Mouse (Mus musculus): ENCODE data around the gene Atp1a4. TPM values are rescaled to one million over a fixed set of nuclear protein-coding genes. Genes with fewer than 3 reads are reported as not detected.

Gene Atp1a4
- polyA plus RNA-seq, 1 experiment from 2014 or later, result not detected

GRCm38 (mm10) chr1:172200871-172201447, 57.3 kb downstream of the Atp1a4 start:
- H3K9ac ChIP-seq, result no peak overlapping the region
- H3K4me2 ChIP-seq (replicated peaks), result peak overlapping the region; percentile 77
- peak overlapping the region; percentile 85; the same call in 1 of the 2 replicates for H3K27ac ChIP-seq
- peaks cover 43% of the 10 kb centered on the region for H3K36me3 ChIP-seq
- H3K4me3 ChIP-seq, result no peak overlapping the region; the same call in 1 of the 2 replicates
- WGBS, result 20% methylated on average over 7 of the region's 7 CpGs
- H3K9me3 ChIP-seq, result no peaks in the 10 kb centered on the region
- peak; percentile 69 for ATAC-seq (ENCODE audit: low FRiP score, low read depth)
- no peaks in the 10 kb centered on the region for H3K27me3 ChIP-seq (replicated peaks)
- H3K4me1 ChIP-seq, result peaks cover 64% of the 10 kb centered on the region

GRCm38 (mm10) chr1:172200161-172200560, 58.1 kb downstream of the Atp1a4 start:
- Histone ChIP-seq H3K9me3 (no peaks in the 10 kb centered on the region), H3K4me3 (no peak overlapping the region), H3K4me1 (peaks cover 56% of the 10 kb centered on the region), H3K4me2 (replicated peaks) (peak overlapping the region; percentile 77), H3K9ac (no peak overlapping the region), H3K36me3 (peaks cover 50% of the 10 kb centered on the region), H3K27me3 (replicated peaks) (no peaks in the 10 kb centered on the region), H3K27ac (peak overlapping the region; percentile 85; the same call in 1 of the 2 replicates)
- 81% methylated on average over 5 of the region's 5 CpGs for WGBS
- no peak for ATAC-seq (ENCODE audit: low FRiP score, low read depth)

- H3K27ac ChIP-seq, result no peak overlapping the region
- peaks cover 44% of the 10 kb centered on the region for H3K4me1 ChIP-seq
- 94% methylated on average over 4 of the region's 4 CpGs for WGBS
- H3K9ac ChIP-seq, result no peak overlapping the region
- H3K27me3 ChIP-seq (replicated peaks), result no peaks in the 10 kb centered on the region
- no peak overlapping the region for H3K4me3 ChIP-seq
- ATAC-seq (ENCODE audit: low FRiP score, low read depth), result no peak
- H3K9me3 ChIP-seq, result no peaks in the 10 kb centered on the region
- no peak overlapping the region for H3K4me2 ChIP-seq (replicated peaks)
- H3K36me3 ChIP-seq, result peaks cover 62% of the 10 kb centered on the region
Observed at GRCm38 (mm10) chr1:172198996-172199395, 59.2 kb downstream of the Atp1a4 start.

GRCm38 (mm10) chr1:172198316-172198715, 59.9 kb downstream of the Atp1a4 start:
- Histone ChIP-seq H3K27ac (no peak overlapping the region), H3K4me1 (peaks cover 37% of the 10 kb centered on the region)
- 94% methylated on average over 8 of the region's 8 CpGs for WGBS

GRCm38 (mm10) chr1:172197851-172198250, 60.4 kb downstream of the Atp1a4 start:
- H3K9ac ChIP-seq, result no peak overlapping the region
- H3K4me1 ChIP-seq, result peaks cover 33% of the 10 kb centered on the region
- no peaks in the 10 kb centered on the region for H3K9me3 ChIP-seq
- no peak for ATAC-seq (ENCODE audit: low FRiP score, low read depth)
- H3K4me2 ChIP-seq (replicated peaks), result no peak overlapping the region
- H3K36me3 ChIP-seq, result peaks cover 68% of the 10 kb centered on the region
- WGBS, result 85% methylated on average over 5 of the region's 5 CpGs
- H3K27ac ChIP-seq, result no peak overlapping the region
- no peak overlapping the region for H3K4me3 ChIP-seq
- no peaks in the 10 kb centered on the region for H3K27me3 ChIP-seq (replicated peaks)

More at GRCm38 (mm10) chr1:172198316-172198715, 59.9 kb downstream of the Atp1a4 start:
- Histone ChIP-seq H3K36me3 (peaks cover 68% of the 10 kb centered on the region), H3K9ac (no peak overlapping the region), H3K4me3 (no peak overlapping the region), H3K27me3 (replicated peaks) (no peaks in the 10 kb centered on the region), H3K4me2 (replicated peaks) (no peak overlapping the region), H3K9me3 (no peaks in the 10 kb centered on the region)
- no peak for ATAC-seq (ENCODE audit: low FRiP score, low read depth)

- H3K4me3 ChIP-seq, result no peak overlapping the region
- H3K4me1 ChIP-seq, result peaks cover 26% of the 10 kb centered on the region
- WGBS, result 92% methylated on average over 3 of the region's 3 CpGs
- H3K9me3 ChIP-seq, result no peaks in the 10 kb centered on the region
- ATAC-seq (ENCODE audit: low FRiP score, low read depth), result no peak
- H3K27ac ChIP-seq, result no peak overlapping the region
- H3K9ac ChIP-seq, result no peak overlapping the region
- H3K27me3 ChIP-seq (replicated peaks), result no peaks in the 10 kb centered on the region
- no peak overlapping the region for H3K4me2 ChIP-seq (replicated peaks)
- H3K36me3 ChIP-seq, result peaks cover 75% of the 10 kb centered on the region
Observed at GRCm38 (mm10) chr1:172197146-172197545, 61.1 kb downstream of the Atp1a4 start.

- H3K9ac ChIP-seq, result no peak overlapping the region
- H3K4me1 ChIP-seq, result no peaks in the 10 kb centered on the region
- 87% methylated on average over 8 of the region's 8 CpGs for WGBS
- H3K4me3 ChIP-seq, result no peak overlapping the region
- H3K4me2 ChIP-seq (replicated peaks), result no peak overlapping the region
- no peaks in the 10 kb centered on the region for H3K27me3 ChIP-seq (replicated peaks)
- no peaks in the 10 kb centered on the region for H3K9me3 ChIP-seq
- peaks cover 90% of the 10 kb centered on the region for H3K36me3 ChIP-seq
- H3K27ac ChIP-seq, result no peak overlapping the region
- ATAC-seq (ENCODE audit: low FRiP score, low read depth), result no peak
Observed at GRCm38 (mm10) chr1:172194435-172194834, 63.8 kb downstream of the Atp1a4 start.

- Histone ChIP-seq H3K9me3 (no peaks in the 10 kb centered on the region), H3K27me3 (replicated peaks) (no peaks in the 10 kb centered on the region), H3K4me3 (no peak overlapping the region), H3K27ac (no peak overlapping the region), H3K9ac (no peak overlapping the region), H3K36me3 (peaks cover 83% of the 10 kb centered on the region), H3K4me1 (no peaks in the 10 kb centered on the region), H3K4me2 (replicated peaks) (no peak overlapping the region)
- 92% methylated on average over 3 of the region's 3 CpGs for WGBS
- ATAC-seq (ENCODE audit: low FRiP score, low read depth), result no peak
Observed at GRCm38 (mm10) chr1:172192217-172192616, 66.0 kb downstream of the Atp1a4 start.

GRCm38 (mm10) chr1:172191578-172191977, 66.6 kb downstream of the Atp1a4 start:
- no peak for ATAC-seq (ENCODE audit: low FRiP score, low read depth)
- Histone ChIP-seq H3K4me3 (no peak overlapping the region), H3K4me2 (replicated peaks) (no peak overlapping the region), H3K27ac (no peak overlapping the region), H3K9me3 (no peaks in the 10 kb centered on the region), H3K36me3 (peaks cover 83% of the 10 kb centered on the region), H3K4me1 (no peaks in the 10 kb centered on the region), H3K9ac (no peak overlapping the region), H3K27me3 (replicated peaks) (no peaks in the 10 kb centered on the region)
- WGBS, result 91% methylated on average over 2 of the region's 2 CpGs

GRCm38 (mm10) chr1:172188891-172189290, 69.3 kb downstream of the Atp1a4 start:
- no peak overlapping the region for H3K9ac ChIP-seq
- ATAC-seq (ENCODE audit: low FRiP score, low read depth), result peak; percentile 41; the same call in 1 of the 2 replicates
- no peaks in the 10 kb centered on the region for H3K9me3 ChIP-seq
- H3K4me2 ChIP-seq (replicated peaks), result no peak overlapping the region
- H3K4me1 ChIP-seq, result no peaks in the 10 kb centered on the region
- 77% methylated on average over 4 of the region's 4 CpGs for WGBS
- no peak overlapping the region for H3K4me3 ChIP-seq
- H3K27me3 ChIP-seq (replicated peaks), result no peaks in the 10 kb centered on the region
- no peak overlapping the region for H3K27ac ChIP-seq
- peaks cover 70% of the 10 kb centered on the region for H3K36me3 ChIP-seq

- Histone ChIP-seq H3K36me3 (peaks cover 62% of the 10 kb centered on the region), H3K27me3 (replicated peaks) (no peaks in the 10 kb centered on the region), H3K4me3 (no peak overlapping the region), H3K27ac (no peak overlapping the region), H3K4me2 (replicated peaks) (no peak overlapping the region), H3K9me3 (no peaks in the 10 kb centered on the region), H3K9ac (no peak overlapping the region), H3K4me1 (no peaks in the 10 kb centered on the region)
- 94% methylated on average over 10 of the region's 10 CpGs for WGBS
- 0 out of 2 replicates have a peak, but pooled peaks have one; percentile 13 for ATAC-seq (ENCODE audit: low FRiP score, low read depth)
Observed at GRCm38 (mm10) chr1:172186401-172187289, 71.6 kb downstream of the Atp1a4 start.

GRCm38 (mm10) chr1:172183915-172184314, 74.3 kb downstream of the Atp1a4 start:
- no peaks in the 10 kb centered on the region for H3K9me3 ChIP-seq
- no peak overlapping the region for H3K4me3 ChIP-seq
- peaks cover 43% of the 10 kb centered on the region for H3K36me3 ChIP-seq
- H3K27me3 ChIP-seq (replicated peaks), result no peaks in the 10 kb centered on the region
- no peak for ATAC-seq (ENCODE audit: low FRiP score, low read depth)
- H3K9ac ChIP-seq, result no peak overlapping the region
- H3K4me1 ChIP-seq, result no peaks in the 10 kb centered on the region
- no peak overlapping the region for H3K27ac ChIP-seq
- no peak overlapping the region for H3K4me2 ChIP-seq (replicated peaks)

Data from neural tube, embryonic 12.5 days (tissue).